Mouse (Mus musculus) embryonic fibroblast, embryonic 13.5 days (primary cell): ENCODE results near the gene Smagp.

Experiments
- CTCF ChIP-seq: IDR thresholded peaks from 2 replicates; pipeline ENCODE4 v1.5.1; 2011; ENCODE audit warnings: mild to moderate bottlenecking, control low read depth, low read length, moderate library complexity, borderline replicate concordance; ENCODE audit not compliant: insufficient read depth
- POLR2A ChIP-seq: IDR thresholded peaks from 2 replicates; pipeline ENCODE4 v1.6.1; 2011; ENCODE audit warnings: low read depth, mild to moderate bottlenecking, control low read depth, low read length, moderate library complexity

DNA sequence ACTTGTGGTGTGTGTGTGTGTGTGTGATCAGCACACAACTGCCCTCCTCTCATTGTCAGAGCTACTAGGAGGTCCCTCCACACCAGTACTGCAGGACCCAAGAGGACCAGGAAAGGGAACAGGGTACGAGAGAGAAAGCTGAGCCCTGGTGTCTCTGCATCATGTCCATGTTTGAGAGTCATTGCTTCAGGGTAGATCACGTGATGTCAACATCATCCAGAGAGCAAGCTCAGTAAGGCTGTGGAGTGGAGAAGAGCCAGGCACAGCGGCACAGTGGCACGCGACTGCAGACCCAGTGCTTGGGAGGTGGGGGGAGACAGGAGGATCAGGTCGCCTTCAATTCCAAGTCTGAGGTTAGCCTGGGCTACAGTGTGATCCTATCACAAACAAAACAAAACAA, 60.3 kb downstream of the Smagp start:
- no peak for TF ChIP-seq POLR2A
- no peak for TF ChIP-seq CTCF
